Mouse (Mus musculus) heart, adult 2 months (tissue): ENCODE measurements around the gene H1f0.

Source experiments
- CTCF ChIP-seq: fragments of 200-600 bp; IDR thresholded peaks from 2 replicates; pipeline ENCODE4 v1.8.1; 2022; ENCODE audit warnings: antibody characterized with exemption, mild to moderate bottlenecking, moderate library complexity
- POLR2A ChIP-seq: fragments of 200-500 bp; IDR thresholded peaks from 2 replicates; pipeline ENCODE4 v1.6.1; 2011; ENCODE audit warnings: mild to moderate bottlenecking, low read depth, low read length, control low read depth; ENCODE audit not compliant: insufficient read depth

DNA sequence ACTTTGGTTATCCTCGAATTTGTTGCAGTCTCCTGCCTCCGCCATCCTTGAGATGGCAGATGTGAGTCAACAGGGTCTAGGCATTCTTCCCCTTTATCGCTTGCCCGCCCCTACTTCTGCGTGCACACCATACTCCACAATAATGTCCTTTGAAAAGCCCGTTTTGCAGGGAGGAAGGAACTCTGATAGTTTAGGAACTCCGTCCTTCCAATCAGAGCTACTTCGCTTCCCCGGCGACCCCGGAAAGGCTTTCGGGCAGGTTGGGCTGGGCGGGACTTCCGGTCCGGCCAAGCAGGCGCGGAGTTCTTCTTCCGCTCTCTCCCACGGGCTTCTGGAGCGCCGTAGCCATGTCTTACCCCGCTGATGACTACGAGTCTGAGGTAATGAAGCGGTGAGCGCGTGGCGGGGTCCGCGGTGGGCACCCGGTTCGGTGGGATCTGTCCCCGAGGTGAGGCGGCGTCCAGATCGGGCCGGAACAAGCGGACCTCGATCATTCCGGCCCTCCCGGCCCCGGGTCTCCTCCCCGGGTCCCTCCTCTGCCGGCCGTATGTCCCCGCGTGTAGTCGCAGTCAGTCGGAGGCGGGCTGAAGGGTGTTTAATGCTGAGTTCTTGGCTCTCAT lies 46.8 kb downstream of the H1f0 start, which contains the start of gene Eif3l:
- TF ChIP-seq CTCF = peak; percentile 25
- peak; percentile 87 for TF ChIP-seq POLR2A
